Mouse (Mus musculus) liver, embryonic 14.5 days (tissue): Measurements from ENCODE around the gene Scnn1a. TPM values are rescaled to one million over a fixed set of nuclear protein-coding genes. Genes with fewer than 3 reads are reported as not detected.

Experiments
- ATAC-seq: fragments of 200-750 bp; cut with Nextera tagmentation; 2 replicates; pipeline ENCODE4 v1.8.0; 2017; ENCODE audit warnings: moderate number of reproducible peaks, mild to moderate bottlenecking, moderate library complexity; ENCODE audit not compliant: insufficient read depth
- DNase-seq, 3 experiments: peaks; one replicate each; pipeline ENCODE4 v3.0.0-alpha.2; 2012 to 2013; ENCODE audit warnings: low read depth in 3 of 3, low spot score in 3 of 3
- H3K27ac ChIP-seq: fragments of 300-500 bp; sonication (generic); 2 replicates; pipeline ENCODE4 v1.5.1; 2014; ENCODE audit warnings: moderate library complexity, mild to moderate bottlenecking, control low read depth, inconsistent platforms
- H3K27me3 ChIP-seq: fragments of 300-500 bp; sonication (generic); 2 replicates; pipeline ENCODE4 v1.6.1; 2014; ENCODE audit warnings: mild to moderate bottlenecking, low read length, moderate library complexity; ENCODE audit not compliant: control insufficient read depth, insufficient read depth
- H3K36me3 ChIP-seq: fragments of 300-500 bp; sonication (generic); replicated peaks from 2 replicates; pipeline ENCODE4 v1.6.1; 2014; ENCODE audit warnings: low read depth; ENCODE audit not compliant: control insufficient read depth, insufficient read depth
- H3K4me1 ChIP-seq, 2 experiments: fragments of 200-500 bp in 1 of 2; fragments of 300-500 bp in 1 of 2; sonication (generic) in 1 of 2; replicated peaks; 2 replicates each; pipeline ENCODE4 v1.6.1; 2012 to 2014; ENCODE audit warnings: antibody characterized with exemption in 1 of 2, inconsistent platforms in 1 of 2, low read length in 1 of 2; ENCODE audit not compliant: control insufficient read depth in 2 of 2, insufficient read depth in 2 of 2
- H3K4me2 ChIP-seq: fragments of 300-500 bp; sonication (generic); 2 replicates; pipeline ENCODE4 v1.6.1; 2014; ENCODE audit warnings: low read depth, mild to moderate bottlenecking, control low read depth, moderate library complexity
- H3K4me3 ChIP-seq, 2 experiments: fragments of 200-500 bp in 1 of 2; fragments of 300-500 bp in 1 of 2; sonication (generic) in 1 of 2; 2 replicates each; pipeline ENCODE4 v1.5.1; 2012 to 2014; ENCODE audit warnings: low read depth in 2 of 2, low read length in 2 of 2, mild to moderate bottlenecking in 2 of 2, control low read depth in 1 of 2, inconsistent platforms in 1 of 2, moderate library complexity in 1 of 2; ENCODE audit not compliant: insufficient read depth in 1 of 2
- H3K9ac ChIP-seq: fragments of 300-500 bp; sonication (generic); replicated peaks from 2 replicates; pipeline ENCODE4 v1.6.1; 2014; ENCODE audit warnings: mild to moderate bottlenecking, control low read depth, moderate library complexity
- H3K9me3 ChIP-seq: fragments of 300-500 bp; sonication (generic); 2 replicates; pipeline ENCODE4 v1.6.1; 2016; ENCODE audit warnings: low read length, mixed read lengths; ENCODE audit not compliant: control insufficient read depth
- CTCF ChIP-seq: IDR thresholded peaks from 2 replicates; pipeline ENCODE4 v1.5.1; 2016; ENCODE audit warnings: antibody characterized with exemption, low read depth, control low read depth
- EP300 ChIP-seq: IDR thresholded peaks from 2 replicates; pipeline ENCODE4 v1.6.1; 2016; ENCODE audit warnings: antibody characterized with exemption, low read depth
- WGBS: fragments of 180-500 bp; shearing (Covaris S2); extraction: QIAGEN DNeasy Blood & Tissue Kit; methylation state at CpG from one replicate; pipeline ENCODE4 v1.1.7; 2014; ENCODE audit not compliant: insufficient replicate concordance; 5-methylcytosine and 5-hydroxymethylcytosine counted together
- polyA plus RNA-seq, 2 experiments: library from polyadenylated mRNA; depleted of rRNA in 1 of 2; stranded (reverse) in 1 of 2; unstranded in 1 of 2; fragments of >200 nt; fragmentation: Nextera tagmentation in 1 of 2; extraction: Ambion mirVana in 1 of 2; gene quantifications; 2 replicates each; pipeline versions ENCODE4 v1.2.1 to v1.2.3; 2012 to 2014

Scnn1a gene
- polyA plus RNA-seq, 2 experiments = 0.36 to 0.40 TPM

GRCm38 (mm10) chr6:125313546-125314230, 6.8 kb upstream of the Scnn1a start, which contains the start of gene Ltbr:
Ltbr (minus strand) TSS chr6:125313885.
- WGBS = 1% methylated on average over 40 of the region's 46 CpGs

GRCm38 (mm10) chr6:125314231-125314563, 6.3 kb upstream of the Scnn1a start:
- TF ChIP-seq EP300 (no peak), CTCF (no peak)
- no peaks in the 10 kb centered on the region for H3K9me3 ChIP-seq
- WGBS = 44% methylated on average over 7 of the region's 7 CpGs
- no peak overlapping the region; the same call in 1 of the 2 replicates for H3K9ac ChIP-seq
- ATAC-seq (no peak), DNase-seq (no peak)
- H3K27ac ChIP-seq = no peak overlapping the region
- H3K4me1 ChIP-seq = peaks cover 0 to 4% of the 10 kb centered on the region in 2 experiments; a peak in 1 of 4 replicates
- H3K4me2 ChIP-seq = peak overlapping the region; percentile 52
- H3K4me3 ChIP-seq = peak overlapping the region in 1 of 2 experiments; percentile 56; a peak in 2 of 4 replicates
- H3K36me3 ChIP-seq = no peaks in the 10 kb centered on the region; the same call in 1 of the 2 replicates
- H3K27me3 ChIP-seq = peaks cover 2% of the 10 kb centered on the region; the same call in 1 of the 2 replicates

More at GRCm38 (mm10) chr6:125313546-125314230, 6.8 kb upstream of the Scnn1a start, which contains the start of gene Ltbr:
- H3K4me2 ChIP-seq = peak within 1 kb of the TSS; percentile 52
- H3K9me3 ChIP-seq = no peaks in the 10 kb centered on the region
- ATAC-seq (peak; percentile 83), DNase-seq (peak; percentile 37 to 43 (median 38))
- H3K27me3 ChIP-seq = peaks cover 2% of the 10 kb centered on the region; the same call in 1 of the 2 replicates
- H3K4me3 ChIP-seq = peak within 1 kb of the TSS; percentile 56 to 67
- H3K9ac ChIP-seq = peak within 1 kb of the TSS; percentile 50
- TF ChIP-seq EP300 (no peak), CTCF (no peak)
- H3K4me1 ChIP-seq = peaks cover 0 to 4% of the 10 kb centered on the region in 2 experiments; a peak in 1 of 4 replicates
- no peak within 1 kb of the TSS for H3K27ac ChIP-seq
- no peaks in the 10 kb centered on the region; the same call in 1 of the 2 replicates for H3K36me3 ChIP-seq

- TF ChIP-seq CTCF = no peak
- no peak for TF ChIP-seq EP300
- DNase-seq (no peak), ATAC-seq (no peak)
- peaks cover 2% of the 10 kb centered on the region; the same call in 1 of the 2 replicates for H3K27me3 ChIP-seq
- H3K36me3 ChIP-seq = no peaks in the 10 kb centered on the region; the same call in 1 of the 2 replicates
- no peak overlapping the region for H3K4me2 ChIP-seq
- 49% methylated on average over 6 of the region's 6 CpGs for WGBS
- H3K27ac ChIP-seq = no peak overlapping the region
- H3K4me1 ChIP-seq = peaks cover 0 to 4% of the 10 kb centered on the region in 2 experiments; a peak in 1 of 4 replicates
- no peak overlapping the region for H3K9ac ChIP-seq
- H3K9me3 ChIP-seq = no peaks in the 10 kb centered on the region
- no peak overlapping the region for H3K4me3 ChIP-seq
Observed at GRCm38 (mm10) chr6:125314746-125315145, 5.7 kb upstream of the Scnn1a start.

DNA sequence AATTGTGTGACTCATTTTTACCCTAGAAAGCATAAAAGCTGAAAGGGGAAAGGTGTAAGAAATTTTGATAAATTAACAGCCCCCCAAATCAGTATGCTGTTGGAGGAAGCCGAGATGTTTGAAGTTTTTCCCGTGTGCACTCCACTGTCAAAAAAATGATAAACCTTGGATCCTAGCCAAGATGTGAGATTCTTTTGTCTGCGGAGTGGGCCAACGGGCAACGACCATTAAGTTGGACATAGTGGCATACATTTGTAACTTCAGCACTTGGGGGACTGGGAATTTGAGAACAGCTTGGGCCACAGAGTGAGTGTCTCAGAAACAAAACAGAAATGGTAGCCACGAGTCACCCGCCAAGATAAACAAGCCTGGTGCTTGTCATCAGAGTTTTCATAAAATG, 3.4 kb upstream of the Scnn1a start:
- H3K4me2 ChIP-seq = no peak overlapping the region
- peaks cover 9% of the 10 kb centered on the region for H3K27me3 ChIP-seq
- H3K4me1 ChIP-seq = peaks cover 0 to 4% of the 10 kb centered on the region in 2 experiments; a peak in 1 of 4 replicates
- ATAC-seq (no peak), DNase-seq (no peak)
- no peak overlapping the region for H3K9ac ChIP-seq
- no peaks in the 10 kb centered on the region for H3K9me3 ChIP-seq
- 59% methylated on average over 7 of the region's 7 CpGs for WGBS
- no peak overlapping the region for H3K27ac ChIP-seq
- no peak overlapping the region for H3K4me3 ChIP-seq
- H3K36me3 ChIP-seq = no peaks in the 10 kb centered on the region
- TF ChIP-seq CTCF (no peak), EP300 (no peak)

DNA sequence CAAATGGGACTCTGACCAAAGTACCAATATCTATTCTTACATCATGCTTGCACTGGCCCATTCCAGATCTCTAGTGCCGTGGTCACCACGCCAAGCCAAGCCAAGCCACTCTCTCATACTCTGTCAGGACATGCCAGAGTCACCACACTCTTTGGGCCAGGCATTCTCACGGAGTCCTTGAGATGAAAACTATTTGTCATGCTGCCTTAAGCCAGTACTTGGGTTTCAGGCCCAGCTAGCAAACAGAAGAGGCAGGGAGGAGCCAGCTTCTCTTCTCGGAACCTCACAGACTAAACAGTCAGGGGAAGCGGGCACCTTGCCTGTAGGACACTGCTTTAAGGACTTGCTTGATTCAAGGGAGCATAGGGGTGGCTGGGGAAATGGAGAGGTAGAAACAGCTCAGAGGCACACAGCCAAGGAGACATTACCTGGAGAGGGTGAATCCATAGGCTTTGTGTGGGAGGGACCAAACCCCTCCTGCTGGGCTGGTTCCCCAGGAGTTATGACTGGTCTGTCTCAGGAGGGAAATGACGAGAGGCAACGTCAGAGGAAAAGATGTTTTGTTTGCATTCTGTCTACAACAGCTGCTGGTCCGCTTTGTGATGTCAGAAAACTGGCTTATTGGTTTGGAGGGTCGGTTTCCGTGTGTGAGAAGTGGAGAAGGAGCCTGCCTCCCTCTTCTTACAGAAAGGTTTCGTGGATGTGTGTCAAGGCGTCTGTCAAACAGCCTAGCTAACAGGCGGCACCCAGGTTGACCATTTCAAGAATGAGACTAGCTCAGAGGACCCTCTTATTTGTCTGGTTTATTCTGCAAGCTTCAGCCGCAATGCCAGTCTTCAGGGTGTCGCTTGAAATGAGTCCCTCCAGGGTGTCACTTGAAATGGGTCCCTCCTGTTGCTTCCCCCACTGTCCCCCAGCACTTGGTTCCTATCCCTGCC, 1.2 kb upstream of the Scnn1a start:
- peaks cover 0 to 2% of the 10 kb centered on the region in 2 experiments; a peak in 1 of 4 replicates for H3K4me1 ChIP-seq
- WGBS = 50% methylated on average over 15 of the region's 15 CpGs
- H3K36me3 ChIP-seq = no peaks in the 10 kb centered on the region
- ATAC-seq = no peak
- no peak overlapping the region for H3K9ac ChIP-seq
- H3K27me3 ChIP-seq = peaks cover 7% of the 10 kb centered on the region
- no peak for TF ChIP-seq EP300
- TF ChIP-seq CTCF = no peak
- H3K4me3 ChIP-seq = no peak overlapping the region
- H3K9me3 ChIP-seq = no peaks in the 10 kb centered on the region
- no peak overlapping the region for H3K4me2 ChIP-seq
- H3K27ac ChIP-seq = no peak overlapping the region
- no peak for DNase-seq
